Mouse (Mus musculus) liver, postnatal 0 days (tissue): ENCODE results near the gene Zfp451.

Source experiments
- CTCF ChIP-seq: sonication (generic); IDR thresholded peaks from 2 replicates; pipeline ENCODE4 v1.5.1; 2016; ENCODE audit warnings: antibody characterized with exemption, low read depth
- EP300 ChIP-seq: IDR thresholded peaks from 2 replicates; pipeline ENCODE4 v1.6.1; 2016; ENCODE audit warnings: antibody characterized with exemption, low read depth, mild to moderate bottlenecking

DNA sequence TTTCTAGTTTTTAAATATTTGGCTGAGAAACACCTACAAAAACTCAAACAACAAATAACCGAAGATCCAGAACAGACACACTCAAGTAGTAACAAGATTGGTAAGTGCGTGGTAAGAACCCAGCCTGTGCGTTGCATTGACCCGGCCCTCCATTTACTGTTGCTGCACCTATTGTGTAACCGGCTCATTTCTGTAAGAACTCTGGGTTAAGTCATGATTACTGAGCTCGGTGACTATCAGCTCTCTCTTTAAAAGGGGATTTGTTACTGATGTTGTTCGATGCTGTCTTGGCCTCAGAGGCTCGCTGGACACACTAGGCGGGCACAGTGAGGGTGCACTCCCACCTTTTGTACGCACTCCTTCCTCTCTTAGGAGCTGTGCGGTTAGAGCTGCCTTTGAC is 76.1 kb downstream of the Zfp451 start:
- TF ChIP-seq CTCF = no peak
- TF ChIP-seq EP300 = no peak
